Mouse (Mus musculus) hindbrain, embryonic 13.5 days (tissue): ENCODE measurements around the gene Stx2. TPM values are rescaled to one million over a fixed set of nuclear protein-coding genes. Genes with fewer than 3 reads are reported as not detected.
A peak's percentile ranks its signal among the peaks of the same experiment; 100 is the strongest.

Experiments used
- ATAC-seq: fragments of 200-750 bp; cut with Nextera tagmentation; 2 replicates; pipeline ENCODE4 v1.8.0; 2017; ENCODE audit warnings: moderate TSS enrichment; ENCODE audit not compliant: low FRiP score
- H3K27ac ChIP-seq: fragments of 300-500 bp; sonication (generic); 2 replicates; pipeline ENCODE4 v1.5.1; 2015; ENCODE audit warnings: inconsistent platforms, mild to moderate bottlenecking, moderate library complexity
- H3K27me3 ChIP-seq: fragments of 300-500 bp; sonication (generic); 2 replicates; pipeline ENCODE4 v1.6.1; 2015; ENCODE audit warnings: mild to moderate bottlenecking, inconsistent platforms
- H3K36me3 ChIP-seq: fragments of 300-500 bp; sonication (generic); 2 replicates; pipeline ENCODE4 v1.6.1; 2015; ENCODE audit warnings: mild to moderate bottlenecking, inconsistent platforms
- H3K4me1 ChIP-seq: fragments of 300-500 bp; sonication (generic); replicated peaks from 2 replicates; pipeline ENCODE4 v1.6.1; 2015; ENCODE audit warnings: inconsistent platforms
- H3K4me2 ChIP-seq: fragments of 300-500 bp; sonication (generic); 2 replicates; pipeline ENCODE4 v1.6.1; 2015; ENCODE audit warnings: inconsistent platforms, mild to moderate bottlenecking, moderate library complexity
- H3K4me3 ChIP-seq: fragments of 300-500 bp; sonication (generic); 2 replicates; pipeline ENCODE4 v1.5.1; 2015; ENCODE audit warnings: mild to moderate bottlenecking, inconsistent platforms
- H3K9ac ChIP-seq: fragments of 300-500 bp; sonication (generic); 2 replicates; pipeline ENCODE4 v1.6.1; 2015; ENCODE audit warnings: mild to moderate bottlenecking, inconsistent platforms
- H3K9me3 ChIP-seq: fragments of 300-500 bp; sonication (generic); 2 replicates; pipeline ENCODE4 v1.6.1; 2016; ENCODE audit warnings: inconsistent platforms
- WGBS: fragments of 180-500 bp; shearing (Covaris S2); methylation state at CpG from one replicate; pipeline ENCODE4 v1.1.7; 2015; 5-methylcytosine and 5-hydroxymethylcytosine counted together
- polyA plus RNA-seq: library from polyadenylated mRNA; unstranded; fragments of >200 nt; fragmentation: Nextera tagmentation; extraction: Ambion mirVana; gene quantifications from 2 replicates; pipeline ENCODE4 v1.2.1, GENCODE M21; 2015

Stx2 gene
- polyA plus RNA-seq: 18.0 and 21.1 TPM in 2 replicates

GRCm38 (mm10) chr5:129008412-129008826 is at the start of gene Stx2:
TSS of gene Stx2 (minus strand) at chr5:129008574.
- H3K4me2 ChIP-seq: peak within 1 kb of the TSS; percentile 81
- under 1% methylated on average over 30 of the region's 39 CpGs for WGBS
- peak within 1 kb of the TSS; percentile 66 for H3K27ac ChIP-seq
- H3K36me3 ChIP-seq: peaks cover 8% of the 10 kb centered on the region; the same call in 1 of the 2 replicates
- H3K9me3 ChIP-seq: no peaks in the 10 kb centered on the region
- H3K9ac ChIP-seq: peak within 1 kb of the TSS; percentile 84
- ATAC-seq: peak; percentile 78
- no peaks in the 10 kb centered on the region for H3K27me3 ChIP-seq
- H3K4me1 ChIP-seq: peaks cover 38% of the 10 kb centered on the region
- H3K4me3 ChIP-seq: peak within 1 kb of the TSS; percentile 66

- no peak for ATAC-seq
- H3K9me3 ChIP-seq: no peaks in the 10 kb centered on the region
- no peak overlapping the region for H3K4me3 ChIP-seq
- no peak overlapping the region for H3K27ac ChIP-seq
- H3K4me1 ChIP-seq: peaks cover 10% of the 10 kb centered on the region
- WGBS: 91% methylated on average over 9 of the region's 9 CpGs
- no peaks in the 10 kb centered on the region for H3K36me3 ChIP-seq
- no peak overlapping the region for H3K4me2 ChIP-seq
- no peaks in the 10 kb centered on the region for H3K27me3 ChIP-seq
- H3K9ac ChIP-seq: no peak overlapping the region
Observed at GRCm38 (mm10) chr5:129054675-129055284, 46.4 kb upstream of the Stx2 start.

DNA sequence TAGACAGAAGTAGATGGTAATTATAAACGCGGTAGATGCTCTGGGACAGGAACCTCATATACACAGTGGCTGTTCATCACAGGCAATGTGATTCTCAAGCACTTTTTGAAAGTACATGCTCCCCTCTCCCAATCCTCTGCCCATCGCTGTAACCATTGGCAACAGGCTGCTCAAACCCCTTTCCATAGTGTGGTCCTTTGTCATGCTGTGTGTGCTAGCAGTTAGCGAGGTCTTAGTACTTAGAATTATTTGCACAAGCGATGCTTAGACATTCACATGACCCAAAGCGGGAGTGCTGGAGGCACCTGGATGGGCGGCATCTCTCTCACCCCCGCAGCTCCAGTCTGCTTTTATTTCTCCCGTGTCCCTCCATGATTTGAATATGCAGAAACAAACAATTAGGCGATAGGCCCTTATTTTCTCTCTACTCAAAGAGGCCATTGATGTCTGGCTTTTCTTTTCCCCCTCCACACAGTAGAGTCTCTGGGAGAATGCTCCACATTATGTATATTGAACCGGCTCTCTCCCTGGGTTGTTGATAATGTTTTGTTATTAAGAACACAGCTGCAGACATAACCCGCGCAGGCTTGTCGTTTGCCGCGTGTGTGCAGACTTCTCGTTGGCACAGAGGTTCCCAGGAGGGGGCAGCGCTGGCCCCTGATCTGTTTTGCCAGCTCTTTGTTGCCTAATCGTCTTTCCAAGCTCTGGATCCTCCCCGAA is 44.4 kb upstream of the Stx2 start:
- peak overlapping the region; percentile 84 for H3K27ac ChIP-seq
- peak; percentile 76 for ATAC-seq
- 0 out of 2 replicates have a peak overlapping the region, but pooled peaks have one; percentile 19 for H3K9ac ChIP-seq
- H3K27me3 ChIP-seq: no peaks in the 10 kb centered on the region
- H3K4me3 ChIP-seq: no peak overlapping the region
- peaks cover 18% of the 10 kb centered on the region for H3K4me1 ChIP-seq
- H3K9me3 ChIP-seq: no peaks in the 10 kb centered on the region
- peak overlapping the region; percentile 35 for H3K4me2 ChIP-seq
- no peaks in the 10 kb centered on the region for H3K36me3 ChIP-seq
- WGBS: 16% methylated on average over 20 of the region's 20 CpGs

DNA sequence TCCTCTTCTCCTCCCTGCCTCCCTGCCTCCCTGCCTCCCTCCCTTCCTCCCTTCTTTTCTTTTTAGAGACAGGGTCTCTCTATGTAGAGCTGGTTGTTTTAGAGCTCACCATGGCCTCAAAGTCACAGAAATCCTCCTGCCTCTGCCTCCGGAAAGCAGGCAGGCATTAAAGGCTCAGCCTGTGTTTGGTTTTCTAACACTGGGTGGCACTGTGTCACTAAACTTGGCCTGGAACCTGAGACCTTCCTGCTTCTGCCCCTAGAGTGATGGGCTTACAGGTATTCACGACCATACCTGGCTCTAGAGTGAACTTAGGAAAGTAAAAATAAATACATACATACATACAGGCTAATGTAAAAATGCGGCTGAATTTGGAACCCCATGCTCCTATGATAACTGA is 43.5 kb upstream of the Stx2 start:
- no peak overlapping the region for H3K27ac ChIP-seq
- WGBS: 90% methylated on average over 3 of the region's 3 CpGs
- ATAC-seq: no peak
- no peaks in the 10 kb centered on the region for H3K9me3 ChIP-seq
- H3K4me2 ChIP-seq: no peak overlapping the region
- H3K27me3 ChIP-seq: no peaks in the 10 kb centered on the region
- H3K9ac ChIP-seq: no peak overlapping the region
- H3K4me1 ChIP-seq: peaks cover 21% of the 10 kb centered on the region
- no peaks in the 10 kb centered on the region for H3K36me3 ChIP-seq
- no peak overlapping the region for H3K4me3 ChIP-seq

DNA sequence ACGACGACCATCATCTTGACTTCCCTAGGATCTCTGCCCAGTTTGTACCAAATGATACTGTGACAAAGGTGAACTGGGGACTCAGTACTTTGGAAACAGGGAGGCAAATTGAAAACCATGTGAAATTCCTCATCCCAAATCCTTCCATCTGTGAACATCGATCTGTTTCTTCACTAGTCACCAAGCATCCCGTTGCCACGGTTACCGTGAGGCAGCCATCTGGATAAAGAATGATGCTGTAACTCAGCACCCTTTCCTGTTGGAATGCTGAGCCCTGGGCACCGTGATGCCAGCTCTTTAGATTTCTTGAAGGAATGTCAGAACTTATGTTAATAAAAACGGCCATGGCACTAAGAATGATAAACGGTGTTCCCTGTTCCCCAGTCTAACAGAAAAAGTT is 41.0 kb upstream of the Stx2 start:
- ATAC-seq: no peak

DNA sequence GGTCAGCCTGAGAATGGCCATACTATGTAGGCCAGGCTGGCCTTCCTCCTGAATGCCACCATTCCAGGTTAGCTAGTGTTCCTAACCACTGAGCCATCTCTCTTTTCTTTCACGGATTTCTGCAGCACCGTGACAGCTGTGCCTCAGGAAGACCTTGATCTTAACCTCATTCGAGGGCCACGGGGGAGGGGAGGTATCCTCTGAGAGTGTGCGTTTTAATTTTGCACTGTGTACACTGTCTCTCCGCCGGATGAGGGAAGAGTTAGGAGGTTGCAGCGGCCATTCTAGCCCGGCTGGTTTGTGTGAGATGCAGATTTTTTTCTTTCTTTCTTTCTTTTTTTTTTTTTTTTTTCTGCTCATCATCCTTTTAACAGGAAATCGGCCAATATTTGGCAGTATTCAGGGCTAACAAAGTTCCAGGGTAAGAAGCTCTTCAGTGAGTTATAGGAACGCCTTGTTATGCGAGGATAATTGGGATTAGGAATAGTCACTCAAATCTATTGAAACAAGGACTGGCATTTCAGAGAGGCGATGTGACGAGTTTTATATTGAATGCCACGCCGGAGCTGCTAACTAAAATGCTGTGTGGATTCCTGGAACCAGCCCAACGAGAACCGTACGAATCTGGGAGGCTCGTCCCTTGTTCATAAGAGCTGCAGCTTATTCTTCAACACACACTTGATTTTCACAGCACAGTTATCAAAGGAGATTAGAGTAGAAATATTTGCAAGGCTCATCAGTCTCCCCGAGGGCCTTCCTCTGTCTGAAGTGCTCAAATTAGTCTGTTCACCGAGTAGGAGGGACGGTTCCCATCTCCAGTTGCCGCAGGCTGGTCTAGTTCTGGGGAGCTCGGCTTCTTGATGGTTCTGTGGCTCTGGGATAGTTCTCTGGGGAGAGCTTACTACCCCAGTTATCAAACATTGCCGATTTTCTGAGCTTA is 37.5 kb upstream of the Stx2 start:
- Histone ChIP-seq H3K9me3 (no peaks in the 10 kb centered on the region), H3K9ac (peak overlapping the region; percentile 6), H3K4me3 (no peak overlapping the region), H3K4me1 (peaks cover 30% of the 10 kb centered on the region), H3K4me2 (peak overlapping the region; percentile 13; the same call in 1 of the 2 replicates), H3K27me3 (no peaks in the 10 kb centered on the region), H3K36me3 (no peaks in the 10 kb centered on the region), H3K27ac (peak overlapping the region; percentile 66)
- ATAC-seq: no peak
- 40% methylated on average over 26 of the region's 26 CpGs for WGBS

More for the DNA sequence above, 41.0 kb upstream of the Stx2 start:
- 53% methylated on average over 9 of the region's 9 CpGs for WGBS
- Histone ChIP-seq H3K4me2 (no peak overlapping the region), H3K9me3 (no peaks in the 10 kb centered on the region), H3K36me3 (no peaks in the 10 kb centered on the region), H3K27ac (no peak overlapping the region), H3K4me1 (peaks cover 40% of the 10 kb centered on the region), H3K9ac (no peak overlapping the region), H3K4me3 (no peak overlapping the region), H3K27me3 (no peaks in the 10 kb centered on the region)

- H3K9me3 ChIP-seq: no peaks in the 10 kb centered on the region
- WGBS: 86% methylated on average over 7 of the region's 7 CpGs
- H3K36me3 ChIP-seq: no peaks in the 10 kb centered on the region
- H3K4me2 ChIP-seq: no peak overlapping the region
- no peak overlapping the region for H3K27ac ChIP-seq
- no peak overlapping the region for H3K4me3 ChIP-seq
- no peak overlapping the region for H3K9ac ChIP-seq
- ATAC-seq: no peak
- H3K4me1 ChIP-seq: no peaks in the 10 kb centered on the region
- H3K27me3 ChIP-seq: no peaks in the 10 kb centered on the region
Observed at GRCm38 (mm10) chr5:129037739-129038138, 29.4 kb upstream of the Stx2 start.

- Histone ChIP-seq H3K4me1 (no peaks in the 10 kb centered on the region), H3K27ac (no peak overlapping the region), H3K4me2 (no peak overlapping the region), H3K4me3 (no peak overlapping the region), H3K27me3 (no peaks in the 10 kb centered on the region), H3K36me3 (no peaks in the 10 kb centered on the region), H3K9ac (no peak overlapping the region), H3K9me3 (no peaks in the 10 kb centered on the region)
- WGBS: 88% methylated on average over 5 of the region's 5 CpGs
- ATAC-seq: no peak
Observed at GRCm38 (mm10) chr5:129036678-129037077, 28.3 kb upstream of the Stx2 start.

- no peaks in the 10 kb centered on the region for H3K9me3 ChIP-seq
- no peak overlapping the region for H3K27ac ChIP-seq
- peaks cover 25% of the 10 kb centered on the region for H3K36me3 ChIP-seq
- no peaks in the 10 kb centered on the region for H3K27me3 ChIP-seq
- ATAC-seq: no peak
- no peak overlapping the region for H3K9ac ChIP-seq
- H3K4me3 ChIP-seq: no peak overlapping the region
- no peak overlapping the region for H3K4me2 ChIP-seq
- 73% methylated on average over 5 of the region's 5 CpGs for WGBS
- H3K4me1 ChIP-seq: no peaks in the 10 kb centered on the region
Observed at GRCm38 (mm10) chr5:129029131-129029723, 20.9 kb upstream of the Stx2 start.

GRCm38 (mm10) chr5:129026637-129027036 is 18.3 kb upstream of the Stx2 start:
- Histone ChIP-seq H3K4me3 (no peak overlapping the region), H3K4me2 (no peak overlapping the region), H3K9ac (no peak overlapping the region), H3K27ac (no peak overlapping the region), H3K27me3 (no peaks in the 10 kb centered on the region), H3K4me1 (peaks cover 8% of the 10 kb centered on the region), H3K9me3 (no peaks in the 10 kb centered on the region), H3K36me3 (peaks cover 35% of the 10 kb centered on the region)
- no peak for ATAC-seq
- 74% methylated on average over 1 of the region's 1 CpGs for WGBS

- Histone ChIP-seq H3K9ac (no peak overlapping the region), H3K4me3 (no peak overlapping the region), H3K4me1 (peaks cover 12% of the 10 kb centered on the region), H3K9me3 (no peaks in the 10 kb centered on the region), H3K36me3 (peaks cover 35% of the 10 kb centered on the region), H3K4me2 (no peak overlapping the region), H3K27me3 (no peaks in the 10 kb centered on the region), H3K27ac (no peak overlapping the region)
- ATAC-seq: no peak
- WGBS: 95% methylated on average over 3 of the region's 3 CpGs
Observed at GRCm38 (mm10) chr5:129026171-129026570, 17.8 kb upstream of the Stx2 start.

GRCm38 (mm10) chr5:129025725-129026124 is 17.4 kb upstream of the Stx2 start:
- H3K9me3 ChIP-seq: no peaks in the 10 kb centered on the region
- H3K27me3 ChIP-seq: no peaks in the 10 kb centered on the region
- H3K9ac ChIP-seq: no peak overlapping the region
- peaks cover 35% of the 10 kb centered on the region for H3K36me3 ChIP-seq
- ATAC-seq: no peak
- H3K4me3 ChIP-seq: no peak overlapping the region
- H3K27ac ChIP-seq: no peak overlapping the region
- peaks cover 14% of the 10 kb centered on the region for H3K4me1 ChIP-seq
- no peak overlapping the region for H3K4me2 ChIP-seq
- 92% methylated on average over 2 of the region's 2 CpGs for WGBS
